Mouse (Mus musculus): ENCODE data around the gene Aloxe3. TPM values are rescaled to one million over a fixed set of nuclear protein-coding genes. Genes with fewer than 3 reads are reported as not detected.
A peak's percentile ranks its signal among the peaks of the same experiment; 100 is the strongest.

Aloxe3 gene
- polyA plus RNA-seq, 1 experiment from 2014 or later, result 0.09 TPM

GRCm38 (mm10) chr11:69196766-69197165, 71.1 kb downstream of the Aloxe3 start:
- peak overlapping the region in 1 of 2 experiments; percentile 25; a peak in 2 of 4 replicates for H3K4me3 ChIP-seq (ENCODE audit: control insufficient read depth in 1 of 2, insufficient read depth in 1 of 2, low read depth in 1 of 2, low read length in 2 of 2)
- no peaks in the 10 kb centered on the region for H3K9me3 ChIP-seq (ENCODE audit: control insufficient read depth, low read length)
- peak overlapping the region; percentile 63 for H3K4me2 ChIP-seq (ENCODE audit: low read length)
- H3K9ac ChIP-seq (ENCODE audit: low read length), result peak overlapping the region; percentile 55; the same call in 1 of the 2 replicates
- ATAC-seq (ENCODE audit: insufficient number of reproducible peaks, insufficient read depth, low FRiP score, low read depth), result no peak
- 7% methylated on average over 5 of the region's 5 CpGs for WGBS
- peaks cover 6 to 14% of the 10 kb centered on the region in 2 experiments; a peak in 3 of 4 replicates for H3K4me1 ChIP-seq (ENCODE audit: control insufficient read depth in 2 of 2, insufficient read depth in 2 of 2, low read length in 2 of 2)
- no peaks in the 10 kb centered on the region for H3K36me3 ChIP-seq (ENCODE audit: control insufficient read depth, insufficient read depth, low read length)
- no peak overlapping the region for H3K27ac ChIP-seq (replicated peaks in 1 of 2; ENCODE audit: control insufficient read depth in 1 of 2, insufficient read depth in 1 of 2, low read depth in 2 of 2, low read length in 2 of 2)
- H3K27me3 ChIP-seq (ENCODE audit: control insufficient read depth, insufficient read depth, low read length), result peaks cover 23% of the 10 kb centered on the region

GRCm38 (mm10) chr11:69197194-69197593, 71.5 kb downstream of the Aloxe3 start:
- Histone ChIP-seq H3K4me2 (ENCODE audit: low read length) (peak overlapping the region; percentile 63), H3K9ac (ENCODE audit: low read length) (peak overlapping the region; percentile 55; the same call in 1 of the 2 replicates), H3K4me3 (ENCODE audit: control insufficient read depth in 1 of 2, insufficient read depth in 1 of 2, low read depth in 1 of 2, low read length in 2 of 2) (peak overlapping the region; percentile 14 to 25), H3K27me3 (ENCODE audit: control insufficient read depth, insufficient read depth, low read length) (peaks cover 23% of the 10 kb centered on the region), H3K27ac (replicated peaks in 1 of 2; ENCODE audit: control insufficient read depth in 1 of 2, insufficient read depth in 1 of 2, low read depth in 2 of 2, low read length in 2 of 2) (no peak overlapping the region), H3K4me1 (ENCODE audit: control insufficient read depth in 2 of 2, insufficient read depth in 2 of 2, low read length in 2 of 2) (peaks cover 6 to 14% of the 10 kb centered on the region in 2 experiments; a peak in 3 of 4 replicates), H3K9me3 (ENCODE audit: control insufficient read depth, low read length) (no peaks in the 10 kb centered on the region), H3K36me3 (ENCODE audit: control insufficient read depth, insufficient read depth, low read length) (no peaks in the 10 kb centered on the region)
- WGBS, result 2% methylated on average over 14 of the region's 14 CpGs
- ATAC-seq (ENCODE audit: insufficient number of reproducible peaks, insufficient read depth, low FRiP score, low read depth), result no peak

GRCm38 (mm10) chr11:69197743-69198142, 72.0 kb downstream of the Aloxe3 start, which contains the start of gene Alox8:
TSS of gene Alox8 (minus strand) at chr11:69197843.
- H3K9me3 ChIP-seq (ENCODE audit: control insufficient read depth, low read length), result no peaks in the 10 kb centered on the region
- no peak for ATAC-seq (ENCODE audit: insufficient number of reproducible peaks, insufficient read depth, low FRiP score, low read depth)
- H3K9ac ChIP-seq (ENCODE audit: low read length), result peak within 1 kb of the TSS; percentile 55; the same call in 1 of the 2 replicates
- H3K4me1 ChIP-seq (ENCODE audit: control insufficient read depth in 2 of 2, insufficient read depth in 2 of 2, low read length in 2 of 2), result peaks cover 6 to 14% of the 10 kb centered on the region in 2 experiments; a peak in 3 of 4 replicates
- H3K4me2 ChIP-seq (ENCODE audit: low read length), result peak within 1 kb of the TSS; percentile 63
- no peaks in the 10 kb centered on the region for H3K36me3 ChIP-seq (ENCODE audit: control insufficient read depth, insufficient read depth, low read length)
- 29% methylated on average over 6 of the region's 6 CpGs for WGBS
- peaks cover 23% of the 10 kb centered on the region for H3K27me3 ChIP-seq (ENCODE audit: control insufficient read depth, insufficient read depth, low read length)
- H3K4me3 ChIP-seq (ENCODE audit: control insufficient read depth in 1 of 2, insufficient read depth in 1 of 2, low read depth in 1 of 2, low read length in 2 of 2), result peak within 1 kb of the TSS; percentile 14 to 25
- H3K27ac ChIP-seq (replicated peaks in 1 of 2; ENCODE audit: control insufficient read depth in 1 of 2, insufficient read depth in 1 of 2, low read depth in 2 of 2, low read length in 2 of 2), result no peak within 1 kb of the TSS

Other genes starting within 250 kb of the Aloxe3 start
- 0.05 TPM in 1 of 2 replicates, not detected in the other for gene Rnf222, start 237.3 kb upstream of the Aloxe3 start, polyA plus RNA-seq (2014; fragmentation: Nextera tagmentation; extraction: Ambion mirVana)
- gene Rpl26, start 224.3 kb upstream of the Aloxe3 start, polyA plus RNA-seq (2014; fragmentation: Nextera tagmentation; extraction: Ambion mirVana), result 669 and 732 TPM in 2 replicates
- gene Odf4, start 198.8 kb upstream of the Aloxe3 start, polyA plus RNA-seq (2014; fragmentation: Nextera tagmentation; extraction: Ambion mirVana), result not detected in 2 replicates
- gene Arhgef15, start 168.4 kb upstream of the Aloxe3 start, polyA plus RNA-seq (2014; fragmentation: Nextera tagmentation; extraction: Ambion mirVana), result 10.7 and 10.8 TPM in 2 replicates
- gene Slc25a35, start 157.8 kb upstream of the Aloxe3 start, polyA plus RNA-seq (2014; fragmentation: Nextera tagmentation; extraction: Ambion mirVana), result 1.1 and 1.2 TPM in 2 replicates
- 68.8 and 71.8 TPM in 2 replicates for gene Rangrf, start 150.7 kb upstream of the Aloxe3 start, polyA plus RNA-seq (2014; fragmentation: Nextera tagmentation; extraction: Ambion mirVana)
- 14.3 and 16.5 TPM in 2 replicates for gene Pfas, start 117.4 kb upstream of the Aloxe3 start, polyA plus RNA-seq (2014; fragmentation: Nextera tagmentation; extraction: Ambion mirVana)
- gene Ctc1, start 110.0 kb upstream of the Aloxe3 start, polyA plus RNA-seq (2014; fragmentation: Nextera tagmentation; extraction: Ambion mirVana), result 38.8 and 43.8 TPM in 2 replicates
- 61.7 and 64.8 TPM in 2 replicates for gene Aurkb, start 80.2 kb upstream of the Aloxe3 start, polyA plus RNA-seq (2014; fragmentation: Nextera tagmentation; extraction: Ambion mirVana)
- 13.0 and 14.1 TPM in 2 replicates for gene Borcs6, start 66.2 kb upstream of the Aloxe3 start, polyA plus RNA-seq (2014; fragmentation: Nextera tagmentation; extraction: Ambion mirVana)
- 33.5 and 34.4 TPM in 2 replicates for gene Tmem107, start 55.1 kb upstream of the Aloxe3 start, polyA plus RNA-seq (2014; fragmentation: Nextera tagmentation; extraction: Ambion mirVana)
- gene Vamp2, start 37.4 kb upstream of the Aloxe3 start, polyA plus RNA-seq (2014; fragmentation: Nextera tagmentation; extraction: Ambion mirVana), result 81.5 and 93.9 TPM in 2 replicates
- gene Per1, start 30.7 kb upstream of the Aloxe3 start, polyA plus RNA-seq (2014; fragmentation: Nextera tagmentation; extraction: Ambion mirVana), result 16.0 and 17.8 TPM in 2 replicates
- 0.43 and 0.47 TPM in 2 replicates for gene Hes7, start 5.5 kb upstream of the Aloxe3 start, polyA plus RNA-seq (2014; fragmentation: Nextera tagmentation; extraction: Ambion mirVana)
- 0.28 and 1.2 TPM in 2 replicates for gene 9130213A22Rik, start 3.3 kb upstream of the Aloxe3 start, polyA plus RNA-seq (2014; fragmentation: Nextera tagmentation; extraction: Ambion mirVana)
- not detected in 2 replicates for gene Alox12b, start 31.1 kb downstream of the Aloxe3 start, polyA plus RNA-seq (2014; fragmentation: Nextera tagmentation; extraction: Ambion mirVana)
- 1.3 and 2.7 TPM in 2 replicates for gene Alox8, start 71.9 kb downstream of the Aloxe3 start, polyA plus RNA-seq (2014; fragmentation: Nextera tagmentation; extraction: Ambion mirVana)
- gene Gucy2e, start 111.1 kb downstream of the Aloxe3 start, polyA plus RNA-seq (2014; fragmentation: Nextera tagmentation; extraction: Ambion mirVana), result 0.08 and 0.12 TPM in 2 replicates
- gene Cntrob, start 197.9 kb downstream of the Aloxe3 start, polyA plus RNA-seq (2014; fragmentation: Nextera tagmentation; extraction: Ambion mirVana), result 8.6 and 8.9 TPM in 2 replicates
- gene Trappc1, start 198.1 kb downstream of the Aloxe3 start, polyA plus RNA-seq (2014; fragmentation: Nextera tagmentation; extraction: Ambion mirVana), result 181 and 195 TPM in 2 replicates
- 0.62 and 0.84 TPM in 2 replicates for gene Kcnab3, start 200.4 kb downstream of the Aloxe3 start, polyA plus RNA-seq (2014; fragmentation: Nextera tagmentation; extraction: Ambion mirVana)
- gene Rnf227, start 214.6 kb downstream of the Aloxe3 start, polyA plus RNA-seq (2014; fragmentation: Nextera tagmentation; extraction: Ambion mirVana), result 6.6 and 7.3 TPM in 2 replicates
- 16.5 TPM in 2 replicates for gene Chd3, start 243.5 kb downstream of the Aloxe3 start, polyA plus RNA-seq (2014; fragmentation: Nextera tagmentation; extraction: Ambion mirVana)